Mouse (Mus musculus) kidney, adult 18-20 months (tissue): ENCODE results near the gene Tbx5.
"Not testable (repeated sequence)": the region's sequence is repeated elsewhere in the genome, so short reads cannot be mapped to it uniquely, and the experiment has no call there.

ENCODE experiments used
- DNase-seq: peaks from one replicate; pipeline ENCODE4 v3.0.0; 2021

The Tbx5 gene

DNA sequence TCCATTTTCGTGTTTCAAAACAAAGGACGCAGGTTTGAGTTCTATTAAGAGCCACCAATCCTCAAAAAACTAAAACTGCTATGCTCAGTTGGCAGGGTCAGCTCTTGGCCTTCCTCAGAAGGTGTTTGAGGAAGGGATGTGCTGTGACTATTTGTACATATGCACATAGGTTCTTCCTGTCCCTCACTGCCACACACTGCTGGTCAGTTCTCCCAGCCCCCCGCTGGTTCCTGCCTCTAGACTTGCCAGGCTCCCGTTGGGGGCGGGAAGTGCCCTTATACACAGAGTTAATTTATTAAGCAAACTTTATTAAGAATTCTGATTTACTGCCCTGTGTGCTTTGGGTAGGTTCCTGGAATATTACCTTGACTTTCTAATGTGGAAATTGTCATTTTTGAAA lies 11.9 kb downstream of the Tbx5 start:
- no peak for DNase-seq

DNA sequence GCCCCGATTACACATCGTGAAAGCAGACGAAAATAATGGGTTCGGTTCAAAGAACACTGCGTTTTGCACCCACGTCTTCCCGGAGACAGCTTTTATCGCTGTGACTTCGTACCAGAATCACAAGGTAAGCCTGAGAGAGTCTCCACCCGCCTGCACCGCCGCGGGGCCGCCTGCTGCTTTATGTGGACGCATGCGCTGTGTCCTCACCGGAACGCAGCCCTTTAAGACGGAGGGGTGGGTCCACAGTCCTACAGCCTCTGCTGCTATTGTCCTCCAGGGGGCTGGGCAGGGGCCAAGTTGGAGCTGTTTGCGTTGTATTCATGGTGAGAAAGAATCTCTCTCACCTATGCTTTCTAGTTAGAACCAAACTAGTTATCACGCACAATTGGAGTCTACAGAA lies 12.5 kb downstream of the Tbx5 start:
- no peak for DNase-seq

DNA sequence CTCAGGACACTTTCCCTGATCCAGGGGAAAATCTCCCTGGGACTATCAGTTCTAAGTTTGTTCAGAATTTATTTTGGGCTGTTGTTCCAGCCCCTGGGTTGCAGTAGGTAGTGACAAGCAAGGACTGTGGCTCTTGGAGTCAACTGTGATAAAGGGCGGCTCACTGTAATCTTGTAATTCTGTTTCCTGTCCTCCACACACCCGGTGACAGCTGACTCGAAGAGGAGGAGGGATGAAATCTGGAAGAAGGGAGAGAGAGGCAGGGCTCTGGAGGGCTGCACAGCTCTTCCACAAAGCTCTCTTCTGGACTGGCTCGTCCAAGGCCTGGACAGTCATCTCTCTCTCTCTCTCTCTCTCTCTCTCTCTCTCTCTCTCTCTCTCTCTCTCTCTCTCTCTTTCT lies 24.6 kb downstream of the Tbx5 start:
- DNase-seq, result no peak

DNA sequence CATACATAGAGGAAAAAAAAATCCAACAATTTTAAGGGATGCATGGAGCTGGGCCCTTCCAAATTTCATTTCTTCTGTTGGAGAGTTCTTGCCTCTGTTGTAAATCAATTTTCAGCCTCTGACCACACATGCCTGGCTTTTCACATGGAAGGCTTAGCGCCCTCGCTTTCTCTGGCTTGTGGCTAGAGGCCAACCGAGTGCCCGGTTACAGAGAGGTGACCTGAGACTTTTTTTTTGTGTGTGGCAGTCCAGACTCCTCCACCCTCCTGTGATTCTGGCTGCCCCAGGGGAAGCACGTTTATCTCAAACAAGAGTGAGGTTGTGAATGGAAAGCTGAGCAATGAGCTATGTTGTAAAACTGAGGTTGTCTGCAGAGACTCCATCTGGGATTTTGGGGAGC lies 28.8 kb downstream of the Tbx5 start:
- DNase-seq, result no peak

DNA sequence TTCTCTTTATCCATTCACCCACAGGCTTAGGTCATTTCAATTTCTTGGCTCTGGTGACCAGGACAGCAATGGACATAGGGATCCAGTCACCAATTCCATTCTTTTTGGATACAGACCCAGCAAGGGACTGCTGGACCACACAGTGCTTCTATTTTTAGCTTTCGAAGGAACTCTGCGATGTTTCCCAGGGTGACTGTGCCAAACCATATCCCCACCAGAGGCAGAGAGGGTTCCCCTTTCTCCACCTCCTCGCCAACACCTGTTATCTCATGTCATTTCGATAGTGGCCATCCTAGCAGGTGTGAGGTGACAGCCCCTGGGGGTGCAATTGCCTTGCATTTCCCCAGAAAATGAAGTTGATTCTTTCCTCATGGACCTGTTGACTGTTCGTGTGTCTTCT lies 30.0 kb downstream of the Tbx5 start:
- DNase-seq, result no peak

DNA sequence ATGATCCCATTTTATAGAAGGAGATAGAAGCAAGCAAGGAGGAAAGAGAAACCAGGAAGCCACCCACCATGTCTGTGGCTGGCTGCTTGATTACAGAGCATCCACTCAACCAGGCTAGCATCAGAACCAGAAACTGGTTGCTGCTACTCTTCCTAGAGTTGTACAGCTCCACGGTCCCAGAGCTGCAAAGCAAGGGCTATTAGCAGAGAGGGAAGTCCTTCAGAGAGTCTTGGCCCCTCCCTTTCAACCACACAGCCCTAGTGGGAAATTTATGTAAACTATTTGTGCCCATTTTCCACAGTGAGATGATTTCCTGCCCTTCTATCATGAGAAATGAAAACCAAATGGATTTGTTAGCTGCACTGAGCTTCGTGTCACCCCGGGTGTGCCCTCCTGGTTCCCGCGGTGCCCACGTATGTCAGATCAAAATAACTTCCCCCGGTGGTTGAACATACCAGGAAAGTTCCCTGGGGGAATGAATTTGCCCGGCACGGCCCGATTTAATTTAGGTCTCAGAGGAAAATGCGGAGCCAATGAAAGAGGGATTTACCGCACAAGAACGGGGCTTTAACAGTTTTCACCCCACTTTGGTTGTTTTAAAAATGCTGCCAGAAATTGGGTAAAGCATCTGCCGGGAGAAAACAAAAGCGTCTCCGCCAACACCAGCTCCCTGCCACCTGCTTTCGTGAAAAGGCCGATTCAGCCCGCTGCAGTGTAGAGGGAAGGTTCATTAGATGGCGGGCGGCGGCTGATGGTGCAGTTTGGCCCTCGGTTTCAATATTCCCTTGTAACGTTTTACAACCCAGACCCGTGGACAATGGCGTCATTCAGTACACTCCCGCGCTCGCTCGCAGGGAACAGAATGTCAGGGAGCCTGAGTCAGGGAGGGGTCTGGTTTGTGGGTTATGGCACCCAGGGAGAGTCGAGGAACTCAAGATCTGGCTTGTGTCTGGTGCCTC lies 34.1 kb downstream of the Tbx5 start:
- no peak for DNase-seq

DNA sequence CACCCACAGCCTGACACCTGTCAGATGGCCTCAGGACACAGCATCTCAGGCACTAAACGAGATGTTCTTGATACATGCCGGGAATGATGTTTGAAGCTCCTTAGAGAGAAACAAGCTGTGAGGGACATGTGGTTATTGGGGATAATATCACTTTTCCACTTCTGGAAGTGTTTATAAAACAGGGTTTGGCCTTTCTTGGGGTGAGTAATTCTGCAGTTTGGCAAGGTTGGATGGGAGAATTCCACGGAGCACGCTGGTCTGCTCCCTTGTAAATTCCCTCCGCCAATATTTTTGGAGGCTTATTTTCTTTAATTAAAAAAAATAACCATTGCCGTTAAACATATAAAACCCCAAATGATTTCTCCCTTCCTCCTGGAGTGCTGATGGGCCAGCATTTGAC lies 35.5 kb downstream of the Tbx5 start:
- no peak for DNase-seq

DNA sequence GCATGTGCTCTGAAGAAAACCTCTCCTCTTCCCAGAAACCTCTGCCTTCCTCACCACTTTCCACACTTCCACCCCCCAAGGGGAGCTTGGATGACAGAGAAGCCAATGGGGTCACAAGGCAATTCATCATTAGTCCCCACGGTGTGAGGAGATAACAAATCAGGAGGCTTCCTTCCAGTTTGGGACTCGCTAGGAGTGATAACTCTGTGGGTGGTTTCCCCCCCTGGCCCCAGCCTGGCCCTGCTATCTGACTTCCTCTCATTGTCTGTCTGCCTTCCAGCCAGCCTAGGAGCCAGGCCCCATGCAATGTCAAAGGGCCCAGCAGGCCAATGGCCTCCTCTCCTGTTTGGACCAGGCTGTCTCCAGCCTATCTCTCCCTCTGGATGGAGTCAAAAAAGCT lies 43.0 kb downstream of the Tbx5 start:
- DNase-seq, result no peak

DNA sequence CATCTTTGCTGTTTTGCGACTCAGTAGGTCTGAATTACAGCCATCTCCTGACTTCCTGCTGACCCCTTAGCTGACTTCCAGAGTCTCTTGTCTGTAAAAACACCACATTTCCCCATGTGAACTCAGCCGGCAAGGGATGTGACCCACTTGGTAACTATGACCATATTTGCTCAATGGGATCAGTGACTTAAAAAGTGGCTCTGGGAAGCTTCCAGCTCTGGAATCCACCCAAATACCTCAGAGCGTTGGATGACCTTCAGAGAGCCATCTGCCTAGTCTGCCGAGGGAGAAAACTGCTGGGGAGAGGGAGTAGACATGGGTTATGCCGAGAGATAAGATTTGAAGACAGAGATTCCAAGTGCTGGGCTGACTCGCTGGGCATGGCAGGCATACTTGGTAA lies 44.7 kb downstream of the Tbx5 start:
- no peak for DNase-seq

DNA sequence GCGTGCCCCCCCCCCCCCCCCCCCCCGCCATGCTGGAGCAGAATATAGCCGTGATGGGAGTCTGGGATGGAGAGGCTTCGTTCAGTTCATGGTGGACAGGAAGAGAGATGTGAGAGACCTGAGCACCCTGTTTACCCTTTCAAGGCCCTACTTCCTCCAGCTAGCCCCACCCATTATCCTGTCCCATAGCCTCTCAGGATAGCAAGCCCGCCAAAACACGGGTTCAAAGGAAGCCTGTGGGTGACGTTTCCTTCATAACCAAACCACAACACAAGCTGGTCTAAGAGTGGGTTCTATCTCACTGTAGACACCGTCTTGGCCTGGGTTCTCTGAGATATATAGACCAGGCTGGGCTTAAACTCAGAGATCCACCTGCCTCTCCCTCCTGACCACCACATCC lies 53.1 kb downstream of the Tbx5 start:
- DNase-seq, result no peak

DNA sequence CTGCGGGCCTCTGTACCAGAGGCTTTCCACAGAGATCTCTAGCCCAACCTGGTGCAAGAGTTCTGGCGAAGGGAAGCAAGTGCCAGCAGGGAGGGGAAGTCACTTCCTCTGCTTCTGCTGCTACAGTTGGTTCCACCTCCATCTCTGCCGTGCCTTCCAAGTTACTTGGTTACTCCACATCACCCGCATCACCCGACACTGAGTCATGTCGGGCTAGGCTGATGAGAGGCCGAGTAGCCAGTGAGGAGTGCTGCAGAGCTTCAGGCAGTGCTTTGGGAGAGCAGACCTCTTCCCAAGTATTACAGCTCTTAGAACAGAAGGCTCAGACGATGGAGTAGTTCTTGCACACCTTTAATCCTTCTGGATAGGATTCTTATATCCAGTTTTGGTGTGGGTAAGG lies 54.9 kb downstream of the Tbx5 start:
- no peak for DNase-seq

DNA sequence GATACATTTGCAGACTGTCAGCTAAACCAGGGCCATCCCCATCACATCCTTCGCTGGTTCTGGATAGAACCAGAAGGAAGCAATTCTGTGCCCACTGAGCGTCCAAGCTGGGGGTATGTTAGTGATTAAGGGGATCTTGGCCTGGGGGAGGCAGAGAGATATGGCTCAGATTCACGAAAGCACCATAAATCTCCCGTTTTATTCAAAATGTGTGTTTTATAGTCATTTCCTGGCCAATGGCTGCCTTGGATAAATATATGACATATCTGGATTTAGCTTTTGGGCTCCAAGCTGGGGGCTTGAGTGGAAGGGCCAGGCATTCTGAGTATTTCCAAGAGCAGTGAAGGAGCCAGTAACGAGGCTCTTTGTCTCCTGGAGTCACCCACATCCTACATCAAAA lies 59.5 kb downstream of the Tbx5 start:
- no peak for DNase-seq

DNA sequence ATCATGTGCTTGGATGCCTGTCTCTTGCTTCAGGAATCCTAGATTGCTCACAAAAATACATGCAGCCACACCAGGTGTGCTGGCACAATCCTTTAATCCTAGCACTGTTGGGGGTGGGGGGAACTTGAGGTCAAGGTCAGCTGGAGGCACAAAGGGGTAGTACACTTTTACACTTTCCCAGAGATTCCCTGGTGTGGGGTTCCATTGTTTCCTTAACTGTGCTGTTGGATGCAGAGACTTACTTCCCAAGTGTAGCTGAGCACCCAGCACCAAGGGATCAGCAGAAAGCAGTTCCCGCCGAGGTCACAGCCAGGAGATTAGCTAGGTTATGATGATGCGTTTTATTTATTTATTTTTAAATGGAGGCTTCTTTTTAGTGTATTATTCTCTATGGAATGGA lies 60.6 kb downstream of the Tbx5 start:
- no peak for DNase-seq

DNA sequence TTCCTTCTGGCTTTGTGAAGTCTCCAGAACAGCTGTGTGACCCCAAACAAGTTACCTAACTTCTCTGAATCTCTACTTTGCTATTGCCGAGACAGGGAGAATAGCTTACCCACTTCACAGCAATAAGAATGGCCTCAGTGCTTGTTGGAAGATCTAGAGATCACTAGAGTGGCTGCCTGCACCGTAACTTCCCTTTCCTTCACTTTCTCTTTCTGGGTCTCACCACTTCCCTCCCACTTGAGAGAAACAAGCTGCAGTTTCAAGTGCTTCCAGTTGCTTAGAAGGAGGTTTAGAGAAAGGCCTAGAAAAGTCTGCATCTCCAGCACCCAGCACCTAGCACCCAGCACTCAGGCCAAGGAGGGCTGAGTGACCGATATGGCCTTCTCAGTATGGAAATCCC lies 64.1 kb downstream of the Tbx5 start:
- no peak for DNase-seq

DNA sequence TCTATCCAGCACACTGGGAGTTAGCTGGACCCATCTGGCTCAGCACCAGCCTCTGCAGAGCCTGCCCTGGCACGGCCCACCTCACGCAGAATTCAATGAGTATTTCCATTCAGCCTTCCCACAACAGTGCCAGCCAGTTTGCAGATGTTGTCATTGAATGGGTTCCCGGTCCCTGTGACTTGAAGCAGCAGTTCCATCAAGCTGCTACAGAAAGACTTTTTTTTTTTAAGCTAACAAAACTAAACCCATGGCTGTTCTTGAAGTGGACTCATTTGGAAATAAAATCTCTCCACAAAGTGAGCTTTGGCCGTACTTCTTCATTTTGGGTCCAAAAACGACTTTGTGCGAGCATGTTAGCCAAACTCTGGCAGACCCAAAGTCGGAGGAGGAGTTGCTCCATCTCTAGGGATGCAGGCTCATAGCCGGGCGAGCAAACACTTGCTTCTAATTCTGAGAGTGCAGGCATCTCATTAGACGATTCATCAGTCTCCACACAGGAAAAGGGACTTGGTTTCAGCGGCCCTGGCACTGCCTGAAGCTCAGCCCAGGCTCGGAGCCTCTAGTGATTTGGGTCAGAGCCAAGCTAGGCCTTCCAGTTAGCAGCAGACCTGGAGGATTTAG lies 84.2 kb downstream of the Tbx5 start:
- no peak for DNase-seq

DNA sequence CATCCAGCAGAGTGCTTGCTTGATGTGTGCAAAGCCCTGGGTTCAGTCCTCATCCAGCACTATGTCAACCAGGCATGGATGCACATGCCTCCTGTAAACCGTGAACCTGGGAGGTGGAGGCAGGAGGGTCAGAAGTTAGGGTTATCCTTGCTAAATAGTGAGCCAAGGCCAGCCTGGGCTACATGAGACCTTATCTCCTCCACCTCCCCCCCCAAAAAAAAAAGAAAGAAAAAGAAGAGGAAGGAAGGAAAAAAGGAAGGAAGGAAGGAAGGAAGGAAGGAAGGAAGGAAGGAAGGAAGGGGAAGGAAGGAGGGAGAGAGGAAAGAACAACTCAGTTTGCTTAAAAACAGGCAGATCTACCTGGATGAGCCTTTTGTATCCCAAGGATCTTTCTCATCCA lies 85.9 kb downstream of the Tbx5 start:
- DNase-seq, result not testable (repeated sequence)

DNA sequence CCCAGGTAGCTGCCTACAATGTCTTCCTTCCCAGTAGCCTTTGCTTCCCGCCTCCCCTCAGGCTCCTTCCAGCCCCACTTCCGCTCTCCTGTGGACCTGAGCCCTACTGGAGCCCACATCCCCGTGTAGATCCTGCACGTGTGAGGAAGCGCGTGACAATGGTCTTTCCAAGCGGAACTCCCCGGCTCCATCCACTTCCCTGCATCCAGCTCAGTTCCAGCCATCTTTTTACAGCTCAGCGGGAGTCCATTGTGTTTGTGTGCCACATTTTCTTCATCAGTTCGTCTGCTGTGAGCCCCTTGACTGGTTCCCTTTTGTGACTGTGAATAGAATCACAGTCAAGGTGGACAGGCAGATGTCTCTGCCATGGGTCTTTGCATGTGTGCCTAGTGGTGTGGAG lies 88.5 kb downstream of the Tbx5 start:
- DNase-seq, result no peak

DNA sequence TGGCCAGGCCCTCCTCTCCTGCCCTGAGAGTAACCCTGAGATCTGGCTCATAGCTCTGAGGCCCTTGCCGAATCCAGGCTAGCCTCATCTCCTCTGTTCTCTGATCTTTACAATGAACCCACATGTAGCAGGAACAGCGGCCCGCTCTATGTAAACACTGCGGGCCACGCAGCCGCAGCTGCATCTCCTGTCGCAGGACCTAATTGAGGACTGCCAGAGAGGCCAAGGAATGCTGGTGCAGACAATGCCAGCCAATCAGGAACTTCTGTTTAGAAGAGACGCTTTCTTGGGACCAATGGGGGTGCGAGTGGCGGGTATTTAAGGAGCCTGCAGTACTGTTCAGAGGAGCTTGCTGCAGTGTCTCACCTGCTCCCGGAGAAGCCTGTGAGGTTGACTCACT lies 89.8 kb downstream of the Tbx5 start:
- no peak for DNase-seq
